Mouse (Mus musculus) limb, embryonic 11.5 days (tissue): Measurements from ENCODE around the gene Ciapin1. TPM values are rescaled to one million over a fixed set of nuclear protein-coding genes. Genes with fewer than 3 reads are reported as not detected.
A peak's percentile ranks its signal among the peaks of the same experiment; 100 is the strongest.

Experiments used
- ATAC-seq: fragments of 200-750 bp; cut with Nextera tagmentation; 2 replicates; pipeline ENCODE4 v1.8.0; 2017; ENCODE audit warnings: low read depth; ENCODE audit not compliant: insufficient number of reproducible peaks, low FRiP score, low TSS enrichment
- DNase-seq: peaks from one replicate; pipeline ENCODE4 v3.0.0-alpha.2; 2015; ENCODE audit warnings: low spot score
- H3K27ac ChIP-seq: fragments of 300-500 bp; sonication (generic); replicated peaks from 2 replicates; pipeline ENCODE4 v1.5.1; 2014; ENCODE audit warnings: low read depth, mild to moderate bottlenecking, low read length
- H3K27me3 ChIP-seq: fragments of 300-500 bp; sonication (generic); 2 replicates; pipeline ENCODE4 v1.6.1; 2014; ENCODE audit warnings: mild to moderate bottlenecking, low read length, mixed read lengths; ENCODE audit not compliant: control insufficient read depth, insufficient read depth
- H3K36me3 ChIP-seq: fragments of 300-500 bp; sonication (generic); 2 replicates; pipeline ENCODE4 v1.6.1; 2014; ENCODE audit warnings: mild to moderate bottlenecking, low read length, moderate library complexity, mixed read lengths; ENCODE audit not compliant: control insufficient read depth, insufficient read depth
- H3K4me1 ChIP-seq: fragments of 300-500 bp; sonication (generic); 2 replicates; pipeline ENCODE4 v1.6.1; 2014; ENCODE audit warnings: low read length, mixed read lengths; ENCODE audit not compliant: control insufficient read depth, insufficient read depth
- H3K4me2 ChIP-seq: fragments of 300-500 bp; sonication (generic); 2 replicates; pipeline ENCODE4 v1.6.1; 2014; ENCODE audit warnings: low read depth, mild to moderate bottlenecking, moderate library complexity; ENCODE audit not compliant: severe bottlenecking
- H3K4me3 ChIP-seq: fragments of 300-500 bp; sonication (generic); 2 replicates; pipeline ENCODE4 v1.5.1; 2014; ENCODE audit warnings: low read depth, low read length
- H3K9ac ChIP-seq: fragments of 300-500 bp; sonication (generic); 2 replicates; pipeline ENCODE4 v1.6.1; 2014; ENCODE audit warnings: mild to moderate bottlenecking, low read length
- H3K9me3 ChIP-seq: fragments of 300-500 bp; sonication (generic); 2 replicates; pipeline ENCODE4 v1.6.1; 2016; ENCODE audit warnings: low read length; ENCODE audit not compliant: control insufficient read depth
- WGBS: fragments of 180-500 bp; shearing (Covaris S2); extraction: QIAGEN DNeasy Blood & Tissue Kit; methylation state at CpG from one replicate; pipeline ENCODE4 v1.1.7; 2014; 5-methylcytosine and 5-hydroxymethylcytosine counted together
- polyA plus RNA-seq: library from polyadenylated mRNA; unstranded; fragments of >200 nt; fragmentation: Nextera tagmentation; extraction: Ambion mirVana; gene quantifications from 2 replicates; pipeline ENCODE4 v1.2.1, GENCODE M21; 2014

The Ciapin1 gene
- polyA plus RNA-seq, 1 experiment from 2014 or later, result 131 TPM

DNA sequence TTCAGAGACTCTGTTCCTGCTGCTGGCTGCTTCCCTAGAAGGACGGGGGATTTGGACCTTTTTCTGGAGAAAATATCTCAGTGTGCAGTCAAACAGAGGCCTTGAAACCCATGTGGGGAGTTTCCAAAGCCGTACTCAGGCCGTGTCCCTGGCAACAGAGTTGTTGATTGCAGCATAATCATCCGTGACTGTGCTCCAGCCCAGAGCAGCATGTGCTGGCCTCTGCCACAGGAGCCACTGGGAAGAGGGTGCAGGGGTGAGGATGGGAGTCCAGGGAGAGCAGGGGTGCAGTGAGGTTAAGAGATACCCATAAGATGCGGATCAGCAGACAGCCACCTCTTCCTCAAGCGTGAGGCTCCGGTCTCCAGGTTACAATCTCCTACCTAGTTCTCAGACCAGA is 30.7 kb downstream of the Ciapin1 start:
- H3K4me1 ChIP-seq, result no peaks in the 10 kb centered on the region
- H3K27ac ChIP-seq, result no peak overlapping the region
- H3K36me3 ChIP-seq, result no peaks in the 10 kb centered on the region
- DNase-seq (no peak), ATAC-seq (no peak)
- H3K27me3 ChIP-seq, result no peaks in the 10 kb centered on the region
- peak overlapping the region; percentile 12; the same call in 1 of the 2 replicates for H3K9ac ChIP-seq
- no peak overlapping the region for H3K4me2 ChIP-seq
- no peak overlapping the region for H3K4me3 ChIP-seq
- H3K9me3 ChIP-seq, result no peaks in the 10 kb centered on the region
- 77% methylated on average over 7 of the region's 7 CpGs for WGBS

DNA sequence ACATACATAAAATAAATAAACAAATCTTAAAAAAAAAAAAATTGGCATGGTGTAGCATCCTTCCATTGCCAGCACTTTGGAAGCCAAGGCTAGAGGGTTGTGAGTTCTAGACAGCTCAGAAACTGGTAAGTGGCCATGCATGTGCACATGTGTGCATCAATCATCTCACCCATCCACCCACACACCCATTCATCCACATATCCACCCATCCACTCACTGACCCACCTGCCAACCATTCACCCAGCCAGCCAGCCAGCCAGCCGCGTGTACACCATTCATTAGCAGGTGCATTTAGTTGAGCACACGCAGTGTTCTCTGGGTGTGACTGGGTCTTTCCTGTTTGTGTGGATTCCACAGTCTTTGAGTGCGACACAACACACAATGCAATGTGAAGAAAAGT is 32.3 kb downstream of the Ciapin1 start:
- 79% methylated on average over 4 of the region's 4 CpGs for WGBS
- no peak for ATAC-seq
- no peak for DNase-seq
- Histone ChIP-seq H3K4me3 (no peak overlapping the region), H3K27me3 (no peaks in the 10 kb centered on the region), H3K4me1 (no peaks in the 10 kb centered on the region), H3K36me3 (no peaks in the 10 kb centered on the region), H3K4me2 (no peak overlapping the region), H3K9me3 (no peaks in the 10 kb centered on the region), H3K27ac (no peak overlapping the region), H3K9ac (no peak overlapping the region)

DNA sequence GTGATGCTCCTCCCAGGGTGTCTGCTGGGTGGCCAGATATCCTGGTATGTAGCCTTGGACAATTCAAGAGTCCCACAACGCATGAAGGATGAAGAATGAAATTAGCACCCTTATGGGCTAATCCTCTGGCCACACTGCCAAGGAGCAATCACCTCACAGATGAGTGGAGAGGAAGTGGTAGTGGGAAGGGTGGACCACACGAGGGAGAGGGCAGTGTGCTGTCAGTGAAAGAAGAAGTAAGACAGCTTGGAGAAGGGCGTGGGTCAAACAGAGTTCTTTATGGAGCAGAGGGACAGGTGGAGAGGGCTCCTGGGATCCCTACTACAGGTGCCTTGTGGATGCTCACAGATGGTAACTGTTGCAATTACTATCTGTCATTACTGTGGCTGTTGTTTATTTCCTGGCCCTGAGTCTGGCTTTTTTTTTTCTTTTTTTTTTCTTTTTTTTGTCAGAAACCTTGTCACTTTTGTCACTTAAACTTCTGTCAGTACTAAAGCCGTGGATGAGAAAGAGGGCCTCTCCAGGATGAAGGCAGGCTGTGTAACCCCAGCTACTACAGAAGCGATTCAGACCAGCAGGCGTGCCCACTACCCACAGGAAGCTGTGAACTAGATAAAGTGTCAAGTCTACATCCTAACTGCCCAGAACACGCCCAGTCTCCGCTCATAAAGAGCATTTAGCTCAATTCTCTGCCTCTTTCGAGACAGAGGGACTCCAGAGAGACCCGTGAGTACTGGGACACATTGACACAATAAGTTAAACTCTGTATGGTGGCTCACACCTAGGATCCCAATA is 33.4 kb downstream of the Ciapin1 start:
- Histone ChIP-seq H3K27ac (no peak overlapping the region), H3K27me3 (no peaks in the 10 kb centered on the region), H3K4me2 (no peak overlapping the region), H3K4me1 (no peaks in the 10 kb centered on the region), H3K9ac (no peak overlapping the region), H3K36me3 (no peaks in the 10 kb centered on the region), H3K9me3 (no peaks in the 10 kb centered on the region), H3K4me3 (no peak overlapping the region)
- ATAC-seq (no peak), DNase-seq (no peak)
- 68% methylated on average over 10 of the region's 10 CpGs for WGBS

DNA sequence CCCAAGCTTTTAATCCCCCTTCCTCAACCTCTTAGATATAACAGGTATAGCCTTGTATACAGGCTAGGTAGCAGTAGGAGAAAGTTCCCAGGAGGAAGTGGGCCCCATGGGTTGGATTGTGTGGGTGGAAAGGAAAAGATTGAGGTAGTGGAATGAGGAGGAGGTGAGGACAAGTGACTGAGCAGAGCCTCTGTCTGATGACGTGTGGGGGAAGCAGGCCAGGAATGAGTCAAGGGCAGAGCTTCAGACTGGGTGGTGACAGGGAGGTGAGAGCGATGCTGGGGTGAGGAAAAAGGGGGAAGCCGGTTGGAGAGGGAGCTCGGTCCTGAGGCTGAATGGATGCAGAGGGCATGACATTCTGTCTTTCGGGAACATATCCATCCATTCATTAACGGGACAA is 34.6 kb downstream of the Ciapin1 start:
- H3K9me3 ChIP-seq, result no peaks in the 10 kb centered on the region
- H3K4me2 ChIP-seq, result no peak overlapping the region
- H3K36me3 ChIP-seq, result no peaks in the 10 kb centered on the region
- H3K27ac ChIP-seq, result no peak overlapping the region
- H3K9ac ChIP-seq, result no peak overlapping the region
- 62% methylated on average over 6 of the region's 6 CpGs for WGBS
- no peak overlapping the region for H3K4me3 ChIP-seq
- H3K4me1 ChIP-seq, result no peaks in the 10 kb centered on the region
- H3K27me3 ChIP-seq, result no peaks in the 10 kb centered on the region
- DNase-seq, result no peak
- ATAC-seq, result no peak

DNA sequence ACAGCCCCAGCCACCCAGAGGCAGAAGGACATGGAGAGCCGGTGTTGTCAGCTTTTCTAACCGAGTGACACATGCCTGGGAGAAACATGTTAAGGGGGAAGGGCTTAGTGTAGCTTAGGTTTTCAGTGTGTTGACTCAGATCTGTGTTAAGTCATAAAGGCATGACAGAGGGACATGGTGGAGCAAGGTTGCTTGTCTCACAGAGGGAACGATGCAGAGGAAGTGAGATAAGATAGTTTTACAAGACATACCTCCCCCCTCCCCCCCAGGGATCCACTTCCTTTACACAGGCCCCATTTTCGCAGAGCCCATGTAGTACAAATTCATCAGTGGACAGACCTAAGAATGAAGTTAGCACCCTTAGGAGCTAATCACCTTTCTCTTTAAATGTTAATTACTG is 35.8 kb downstream of the Ciapin1 start:
- H3K27ac ChIP-seq, result no peak overlapping the region
- WGBS, result 74% methylated on average over 4 of the region's 4 CpGs
- H3K4me1 ChIP-seq, result no peaks in the 10 kb centered on the region

DNA sequence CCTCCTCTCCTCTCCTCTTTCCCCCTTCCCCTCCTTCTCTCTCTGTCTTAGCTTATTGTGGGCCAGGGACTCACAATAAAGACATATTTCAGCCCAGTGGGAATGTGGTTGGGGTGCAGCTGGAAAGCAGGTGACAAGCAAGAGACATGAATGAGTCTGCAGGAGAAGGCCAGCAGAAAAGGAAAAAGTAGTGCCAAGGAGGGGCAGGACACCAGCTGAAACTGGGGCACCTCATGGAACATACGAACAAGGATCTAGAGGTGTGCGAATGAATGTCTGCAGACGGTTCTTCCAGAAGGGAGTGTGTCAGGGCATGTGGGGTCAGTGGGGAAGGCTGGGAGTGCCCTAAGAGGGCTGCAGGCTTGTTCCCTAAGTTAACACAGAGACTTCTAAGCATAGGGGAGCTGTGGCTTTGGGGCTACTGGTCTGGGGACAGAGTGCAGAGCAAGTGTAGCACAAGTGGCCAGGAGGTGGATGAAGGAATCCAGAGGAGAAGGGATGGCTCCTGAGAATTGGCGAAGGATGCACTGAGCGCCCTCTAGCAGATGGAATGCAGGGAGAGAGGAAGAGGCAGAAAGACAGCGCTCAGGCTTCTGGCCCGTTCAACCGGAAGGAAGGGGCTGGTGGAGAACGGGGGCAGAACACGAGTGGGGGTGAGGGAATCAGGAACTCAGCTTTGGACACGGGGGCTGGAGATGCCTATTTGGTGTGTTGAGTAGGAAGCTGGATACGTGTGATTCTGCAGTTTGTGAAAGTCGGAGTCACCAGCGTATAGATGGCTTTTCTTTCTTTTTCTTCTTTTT is 36.7 kb downstream of the Ciapin1 start:
- Histone ChIP-seq H3K9ac (no peak overlapping the region), H3K4me3 (no peak overlapping the region), H3K9me3 (no peaks in the 10 kb centered on the region), H3K4me1 (no peaks in the 10 kb centered on the region), H3K36me3 (no peaks in the 10 kb centered on the region), H3K27ac (no peak overlapping the region), H3K4me2 (no peak overlapping the region), H3K27me3 (no peaks in the 10 kb centered on the region)
- 49% methylated on average over 14 of the region's 14 CpGs for WGBS
- DNase-seq (peak; percentile 35), ATAC-seq (no peak)

More for the DNA sequence above, 35.8 kb downstream of the Ciapin1 start:
- H3K27me3 ChIP-seq, result no peaks in the 10 kb centered on the region
- no peak for ATAC-seq
- H3K4me3 ChIP-seq, result no peak overlapping the region
- no peak for DNase-seq
- no peaks in the 10 kb centered on the region for H3K36me3 ChIP-seq
- H3K4me2 ChIP-seq, result no peak overlapping the region
- no peak overlapping the region for H3K9ac ChIP-seq
- no peaks in the 10 kb centered on the region for H3K9me3 ChIP-seq

DNA sequence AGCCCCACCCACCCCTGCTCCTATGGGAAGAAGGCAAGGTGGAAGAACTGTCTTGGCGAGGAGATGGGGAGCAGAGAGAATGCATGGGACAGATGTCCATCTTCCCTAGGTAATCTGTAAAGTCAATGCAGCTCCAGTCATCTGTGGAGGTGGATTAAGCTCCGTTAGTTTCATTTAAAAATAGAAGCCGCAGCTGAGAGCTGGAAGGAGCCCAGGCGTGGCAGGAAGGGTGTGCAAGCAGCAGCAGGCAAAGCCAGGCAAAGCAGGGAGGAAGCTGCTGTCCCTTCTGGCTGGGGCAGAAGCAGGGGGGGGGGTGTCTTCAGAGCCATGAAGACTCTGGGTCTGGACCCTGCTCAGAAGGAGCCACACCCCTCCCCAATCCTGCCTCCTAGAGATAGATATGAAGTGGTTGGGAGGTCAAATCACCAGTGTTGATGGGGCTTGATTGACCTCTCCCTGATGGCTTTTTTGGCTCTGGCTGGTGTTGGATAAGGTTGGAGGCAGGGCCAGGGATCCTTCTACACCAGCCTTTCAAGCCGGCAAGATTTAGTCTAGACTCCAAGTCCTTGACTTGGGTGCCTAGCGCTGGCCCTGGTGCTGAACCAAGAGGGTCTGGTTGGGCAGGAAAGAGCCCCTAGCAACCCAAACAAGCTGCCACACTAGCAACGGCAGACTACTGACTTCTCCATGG is 37.7 kb downstream of the Ciapin1 start:
- Histone ChIP-seq H3K36me3 (no peaks in the 10 kb centered on the region), H3K9ac (no peak overlapping the region), H3K4me3 (no peak overlapping the region), H3K4me1 (no peaks in the 10 kb centered on the region), H3K27ac (no peak overlapping the region), H3K4me2 (no peak overlapping the region), H3K27me3 (no peaks in the 10 kb centered on the region), H3K9me3 (no peaks in the 10 kb centered on the region)
- WGBS, result 65% methylated on average over 7 of the region's 7 CpGs
- no peak for ATAC-seq
- DNase-seq, result peak; percentile 77

DNA sequence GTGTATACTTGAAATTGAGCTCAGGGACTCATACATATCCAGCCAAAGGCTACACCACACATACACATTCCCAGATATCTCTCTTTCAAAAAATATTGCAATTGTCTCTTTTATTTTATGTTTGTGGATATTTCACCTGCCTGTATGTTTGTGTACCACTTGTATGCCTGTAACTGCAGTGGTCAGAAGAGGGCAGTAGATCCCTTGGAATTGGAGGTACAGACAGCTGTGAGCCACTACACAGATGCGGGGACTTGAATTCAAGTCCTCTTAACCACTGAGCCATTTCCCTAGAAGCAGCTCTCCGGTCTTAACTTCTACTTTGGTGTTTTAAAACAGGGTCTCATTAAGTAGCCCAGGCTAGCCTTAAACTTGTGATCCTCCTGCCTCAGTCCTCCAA is 43.4 kb downstream of the Ciapin1 start:
- Histone ChIP-seq H3K9me3 (no peaks in the 10 kb centered on the region), H3K9ac (no peak overlapping the region), H3K4me1 (no peaks in the 10 kb centered on the region), H3K4me3 (no peak overlapping the region), H3K36me3 (no peaks in the 10 kb centered on the region), H3K4me2 (no peak overlapping the region), H3K27ac (no peak overlapping the region), H3K27me3 (no peaks in the 10 kb centered on the region)
- 91% methylated on average over 2 of the region's 2 CpGs for WGBS
- no peak for ATAC-seq
- DNase-seq, result no peak
